Comparison of ENCODE assay signal across 15 mouse cellular contexts in genomic region chr1:43343410-43343809, GRCm38 (mm10).
"Had no signal": no experiment of that assay in that cellular context is flagged by ENCODE, and none has a peak within 500 bp of the region (broad histone marks: within the 10 kb centered on the region; RNA-seq: fewer than 3 reads in every experiment).

No protein-coding gene starts in this region.

- DNase-seq: kidney, adult 11 months; kidney, adult 9 months; kidney, postnatal 36 days; lung, embryonic 14.5 days; lung, postnatal 10 days; midbrain, embryonic 14.5 days; right cerebral cortex, postnatal 14 days; thymus, adult 2 months; thymus, postnatal 25 days had no signal

- H3K36me3 ChIP-seq: limb, embryonic 15.5 days had no signal

- H3K9ac ChIP-seq: limb, embryonic 15.5 days; lung, embryonic 14.5 days had no signal

- H3K9me3 ChIP-seq: limb, embryonic 15.5 days had no signal

- H3K27me3 ChIP-seq: limb, embryonic 15.5 days had no signal

- H3K4me1 ChIP-seq: limb, embryonic 15.5 days had no signal

- ATAC-seq: hindbrain, postnatal 0 days had no signal

- H3K4me2 ChIP-seq: limb, embryonic 15.5 days; lung, embryonic 14.5 days had no signal

- H3K4me3 ChIP-seq: left cerebral cortex, adult 2 months; limb, embryonic 15.5 days; myocyte had no signal

- H3K27ac ChIP-seq: hindbrain, postnatal 0 days; kidney, postnatal 0 days; left cerebral cortex, adult 2 months; limb, embryonic 15.5 days; macrophage had no signal
